Mouse (Mus musculus) heart, adult 8-10 months (tissue): Measurements from ENCODE around the gene Dclk1. TPM values are rescaled to one million over a fixed set of nuclear protein-coding genes. Genes with fewer than 3 reads are reported as not detected.

Experiments used
- DNase-seq: peaks from one replicate; pipeline ENCODE4 v3.0.0; 2022; ENCODE audit warnings: low spot score
- total RNA-seq, 4 experiments: library from RNA; stranded (reverse); gene quantifications; 2 replicates each; pipeline ENCODE4 v1.2.4; 2022

The Dclk1 gene
- total RNA-seq, 4 experiments from 2014 or later = 2.4 to 4.7 (median 3.6) TPM

DNA sequence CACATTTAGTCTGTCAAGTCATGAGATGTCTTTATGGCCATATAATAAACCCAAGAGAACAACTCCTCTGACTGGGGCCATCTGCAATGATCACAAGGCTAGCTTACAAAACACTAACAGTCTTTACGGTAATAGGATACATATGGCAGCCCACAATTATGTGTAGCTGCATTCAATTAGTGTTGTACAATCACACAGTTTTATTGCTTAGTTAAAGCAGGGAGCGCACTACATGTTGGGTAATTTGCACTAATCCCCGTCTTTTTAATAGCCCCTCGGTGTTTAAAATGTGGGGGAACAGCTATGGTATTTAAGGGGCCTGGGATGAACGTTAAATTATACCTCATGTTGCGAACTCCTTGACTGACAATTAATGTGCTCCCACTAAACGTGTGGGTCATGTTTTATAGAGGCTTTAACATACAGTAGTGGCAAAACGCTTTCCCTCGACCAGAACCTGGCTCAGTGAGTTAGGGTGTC, 254.3 kb downstream of the Dclk1 start:
- DNase-seq = no peak

DNA sequence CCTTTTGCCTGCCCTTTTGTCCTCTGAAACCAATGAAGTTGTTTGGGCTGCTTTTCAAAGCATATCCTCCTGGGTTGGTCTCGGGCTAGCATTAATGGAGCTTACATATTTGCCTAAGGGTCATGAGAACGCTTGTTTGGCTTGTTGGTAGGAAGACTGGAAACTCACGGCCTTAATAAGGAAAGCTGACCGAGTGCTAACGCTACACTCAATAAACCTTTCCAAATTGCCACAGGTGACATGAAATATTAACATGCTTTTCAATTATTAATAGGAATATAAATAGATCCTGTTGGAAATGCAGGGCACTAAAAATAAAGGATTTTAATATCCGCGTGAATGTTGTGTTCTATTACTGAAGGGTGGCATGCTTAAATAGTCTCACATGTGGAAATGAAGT, 257.1 kb downstream of the Dclk1 start:
- DNase-seq = no peak

- DNase-seq = no peak
Observed at GRCm38 (mm10) chr3:55510198-55510597, 268.0 kb downstream of the Dclk1 start.

GRCm38 (mm10) chr3:55511658-55512057, 269.5 kb downstream of the Dclk1 start:
- peak; percentile 31 for DNase-seq

GRCm38 (mm10) chr3:55515966-55516365, 273.8 kb downstream of the Dclk1 start:
- DNase-seq = no peak

DNA sequence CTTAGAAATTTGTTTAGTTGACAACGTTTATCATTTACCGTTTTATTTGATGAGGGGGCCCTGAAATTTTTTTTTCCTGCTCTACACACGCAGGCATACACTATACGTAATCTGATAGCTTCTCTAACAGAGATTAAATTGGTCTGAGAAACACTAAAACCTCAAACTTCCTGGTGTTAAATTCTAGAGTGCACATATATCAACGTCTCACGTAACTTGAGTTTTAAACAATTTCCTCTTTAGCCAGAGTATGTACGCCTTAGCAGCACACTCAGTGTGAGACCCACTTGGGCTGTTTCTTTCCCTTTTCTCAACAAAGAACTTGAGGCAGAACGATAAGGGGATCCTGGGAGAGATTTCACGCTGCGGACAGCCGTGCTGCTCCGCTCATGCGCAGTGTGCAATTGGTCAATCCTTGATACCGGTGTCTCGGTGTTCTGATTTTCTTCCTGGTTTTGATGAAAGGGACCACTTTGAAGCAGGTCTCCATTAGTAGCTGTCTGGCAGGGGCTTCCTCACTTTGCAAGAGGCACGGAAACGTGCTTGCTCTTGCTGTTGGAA, 275.4 kb downstream of the Dclk1 start:
- DNase-seq = no peak

DNA sequence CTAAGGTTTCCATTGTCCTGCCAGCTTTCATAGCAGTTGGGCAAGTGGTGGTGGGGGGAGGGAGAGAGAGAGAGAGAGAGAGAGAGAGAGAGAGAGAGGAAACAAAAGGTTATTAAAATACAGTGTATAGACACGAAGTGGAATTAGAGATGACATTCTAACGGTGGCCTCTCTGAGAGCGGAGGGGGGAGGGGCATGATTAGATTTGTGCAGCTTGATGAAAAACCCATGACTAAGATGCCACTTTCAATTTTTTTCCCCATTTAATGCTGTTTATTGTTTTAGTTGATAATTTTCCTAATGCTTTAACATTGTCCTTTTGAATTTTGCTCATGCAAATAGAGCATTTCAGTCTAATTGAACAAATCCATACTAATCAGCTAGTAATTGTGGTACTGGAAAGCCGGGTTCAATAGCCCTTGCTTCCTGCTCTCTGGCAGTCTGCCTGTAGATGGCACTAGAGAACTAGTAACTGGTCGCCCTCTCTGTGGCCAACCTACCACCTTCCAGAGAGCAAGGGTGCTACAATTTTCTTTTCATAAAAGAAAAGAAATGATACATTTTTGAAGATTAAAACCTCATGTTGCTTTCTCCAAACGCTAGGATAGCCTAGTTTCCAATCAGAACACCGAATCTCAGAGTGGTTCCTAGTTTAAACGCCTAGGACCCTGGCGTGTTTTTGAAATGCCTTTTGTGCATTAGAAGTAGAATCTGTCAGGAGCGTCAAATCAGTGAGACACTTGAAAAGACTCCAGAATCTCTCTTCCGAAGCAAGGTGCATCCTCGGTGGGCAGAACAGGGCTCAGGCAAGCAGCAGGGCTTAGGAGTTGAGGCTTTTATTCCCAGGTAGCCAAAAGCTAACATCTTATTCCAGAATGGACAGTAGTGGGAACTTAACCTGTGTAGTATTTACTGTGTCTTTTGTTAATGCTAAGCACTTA, 278.3 kb downstream of the Dclk1 start:
- DNase-seq = peak; percentile 61

DNA sequence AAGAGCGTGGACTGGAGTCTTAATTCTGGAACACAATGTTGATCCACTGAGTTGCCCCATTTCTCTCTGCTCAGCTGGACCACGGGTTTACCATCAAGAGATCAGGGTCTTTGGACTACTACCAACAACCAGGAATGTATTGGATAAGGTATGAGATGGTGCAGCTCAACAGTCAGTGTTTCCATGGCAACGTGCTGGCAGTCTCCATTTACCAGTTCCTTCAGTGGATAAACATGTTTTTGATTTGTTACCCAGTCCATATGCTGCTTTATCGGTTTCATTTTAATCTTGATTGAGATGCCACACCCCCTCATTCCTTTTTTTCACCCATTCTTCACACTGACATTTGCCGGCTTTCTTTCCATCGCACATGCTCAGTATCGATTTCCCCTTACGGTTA, 279.6 kb downstream of the Dclk1 start:
- DNase-seq = no peak

- no peak for DNase-seq
Observed at GRCm38 (mm10) chr3:55523224-55523623, 281.1 kb downstream of the Dclk1 start.

DNA sequence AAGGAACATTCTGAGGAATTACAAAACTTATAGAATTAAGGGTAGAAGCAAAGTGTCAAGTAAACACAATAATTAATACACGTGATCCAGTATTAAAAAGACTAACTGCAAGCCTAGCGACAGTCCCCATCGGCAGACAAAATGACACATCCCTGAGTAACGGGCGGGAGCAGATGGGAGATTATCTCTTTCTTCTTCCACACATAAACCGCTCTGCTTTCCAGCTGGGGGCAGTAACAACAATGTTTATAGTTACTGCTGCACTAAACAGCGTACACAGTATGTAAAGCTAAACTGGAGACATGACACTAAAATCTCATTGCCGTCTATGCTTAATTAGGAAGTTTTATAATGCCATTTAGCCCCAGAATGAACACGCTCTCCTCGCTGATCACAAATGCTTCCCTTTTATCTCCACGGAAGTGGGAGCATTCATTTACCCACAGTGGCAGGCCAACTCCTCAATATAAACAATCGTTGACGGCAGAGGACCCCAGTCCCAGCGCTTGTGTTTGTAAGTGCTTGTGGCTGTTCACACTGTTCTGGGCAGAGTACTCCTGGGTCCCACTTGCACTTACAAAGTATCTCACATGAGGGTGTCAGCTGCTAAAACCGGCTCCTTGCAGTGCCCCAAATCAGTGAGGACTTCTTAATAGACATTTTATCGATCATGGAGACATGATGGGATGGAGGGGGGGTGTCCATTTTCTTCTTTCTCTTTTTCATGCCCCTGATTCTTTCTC, 281.7 kb downstream of the Dclk1 start:
- DNase-seq = no peak

DNA sequence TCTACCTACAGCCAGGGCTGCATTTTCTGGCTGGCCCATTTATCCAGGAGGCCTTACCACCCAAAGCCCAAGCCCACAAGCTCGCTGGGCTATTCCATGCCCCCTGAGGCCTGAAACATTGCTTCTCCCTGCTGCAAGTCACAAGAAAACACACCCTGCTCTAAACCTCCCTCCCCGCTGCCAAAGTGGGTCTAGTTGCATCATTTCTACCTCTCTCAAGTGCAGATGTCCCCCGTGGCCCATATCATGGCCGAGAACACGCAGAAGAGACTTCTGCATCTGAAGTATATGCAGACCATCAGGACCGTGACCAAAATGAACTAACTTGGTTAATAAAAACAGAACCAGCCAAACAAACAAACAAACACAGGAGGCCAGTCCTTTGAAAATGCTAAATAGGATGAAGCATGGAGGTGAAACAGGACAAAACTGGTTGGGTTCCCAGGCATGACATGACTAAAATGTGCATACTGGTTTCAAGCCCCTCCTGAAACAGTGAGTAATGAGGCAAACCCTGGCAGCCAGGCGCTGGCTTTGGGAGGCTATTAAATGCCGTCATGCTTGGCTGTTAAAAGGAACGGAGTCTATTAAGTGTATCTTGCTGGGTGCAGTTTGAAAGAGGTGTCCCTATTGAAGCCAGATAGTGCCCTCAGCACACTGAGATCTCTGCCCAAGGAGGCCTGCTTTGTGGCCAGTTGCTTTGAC, 282.5 kb downstream of the Dclk1 start:
- DNase-seq = no peak

DNA sequence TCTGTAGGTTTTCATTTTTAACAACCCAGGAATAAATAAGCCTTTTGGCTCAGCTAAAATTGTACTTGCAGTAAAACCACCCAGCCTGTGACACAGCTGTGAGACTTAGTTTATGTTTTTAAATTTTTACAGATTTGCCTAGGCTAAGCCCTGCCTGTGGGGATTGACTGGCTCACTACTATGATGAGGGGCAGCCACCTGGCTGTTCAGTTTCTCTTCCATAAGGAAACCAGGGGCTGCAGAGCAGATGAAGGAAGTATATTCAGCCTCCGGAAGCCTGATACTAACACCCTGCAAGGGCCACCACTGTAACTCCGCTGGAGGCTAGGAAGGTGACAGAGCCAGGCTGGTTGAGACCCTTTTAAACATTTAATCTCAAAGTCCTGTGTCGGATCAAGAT, 284.3 kb downstream of the Dclk1 start:
- no peak for DNase-seq

DNA sequence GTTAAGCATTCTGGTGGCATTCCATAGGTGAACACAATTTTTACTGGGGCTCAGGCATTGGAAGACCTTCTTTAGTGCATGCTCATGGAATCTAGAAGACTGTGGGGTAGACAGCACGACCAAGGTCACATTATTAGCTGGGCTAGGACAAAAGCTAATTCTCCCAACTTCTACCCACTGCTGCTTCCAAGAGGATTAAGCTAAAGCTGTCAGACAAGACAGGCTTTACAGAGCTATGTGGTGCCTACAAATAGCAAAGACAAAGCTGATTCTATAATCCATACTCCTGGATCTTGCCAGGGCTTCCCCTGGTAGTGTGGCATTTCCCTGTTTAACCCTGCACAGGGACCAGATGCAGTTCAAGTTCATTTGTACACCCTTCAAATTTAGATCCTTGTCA, 285.4 kb downstream of the Dclk1 start:
- no peak for DNase-seq

GRCm38 (mm10) chr3:55528012-55528411, 285.8 kb downstream of the Dclk1 start:
- DNase-seq = no peak

DNA sequence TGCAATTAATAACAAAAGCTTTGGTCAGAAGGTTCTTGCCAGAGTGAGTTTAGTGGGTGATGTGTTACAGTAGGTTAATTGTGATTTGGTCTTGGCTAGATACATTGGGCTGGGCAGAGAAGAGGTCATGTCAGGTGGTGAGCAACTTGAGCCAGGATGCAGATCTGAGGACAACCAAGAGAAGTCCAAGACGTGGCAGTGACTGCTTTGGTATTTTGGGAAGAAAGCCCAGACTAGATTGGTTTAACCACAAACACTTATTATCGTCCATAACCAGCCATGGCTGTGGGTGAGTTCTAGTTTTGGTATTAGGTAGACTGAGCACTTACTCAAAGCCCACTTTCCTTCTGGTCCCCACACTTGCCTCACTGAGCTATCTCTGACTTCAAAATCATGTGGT, 287.2 kb downstream of the Dclk1 start:
- DNase-seq = no peak

DNA sequence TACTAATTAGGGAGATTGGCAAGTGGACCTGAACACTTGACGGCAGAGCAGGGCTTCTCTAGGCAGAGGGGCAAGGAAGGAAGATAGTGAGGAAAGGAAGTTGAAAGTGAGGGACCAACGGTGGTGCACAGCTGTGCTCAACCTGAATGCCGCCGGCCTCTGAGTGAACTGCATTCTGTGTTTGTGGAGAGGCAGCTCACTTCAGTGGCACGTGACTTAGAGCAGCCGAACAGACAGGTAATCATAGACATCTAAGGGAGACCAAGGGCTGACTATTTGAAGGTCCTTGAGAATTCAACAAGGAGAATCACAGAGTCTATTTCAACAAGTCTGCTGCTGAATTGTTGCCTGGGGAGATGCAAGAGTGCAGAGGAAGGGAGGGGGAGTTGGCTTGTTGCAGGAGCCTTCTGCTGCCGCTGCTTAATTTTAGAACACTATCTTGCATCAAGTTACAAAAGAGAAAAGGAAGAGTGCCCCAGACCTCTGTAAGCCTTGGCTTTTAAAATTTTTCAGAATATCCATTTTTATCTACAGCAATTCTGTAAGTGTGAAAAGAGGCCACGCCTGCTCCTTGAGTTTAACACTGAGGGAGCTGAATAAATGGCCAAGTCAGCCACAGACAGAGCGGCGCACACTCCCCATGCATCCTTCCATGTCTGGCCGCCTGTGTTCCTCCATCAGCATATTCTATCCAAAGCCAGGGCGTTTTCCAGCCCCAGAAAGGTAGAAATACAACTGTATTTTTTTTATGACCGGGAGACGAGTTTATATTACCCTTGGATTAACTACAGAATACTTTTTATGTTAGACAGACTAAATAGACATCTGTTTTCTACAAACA, 289.3 kb downstream of the Dclk1 start:
- DNase-seq = no peak

GRCm38 (mm10) chr3:55532175-55532973, 290.2 kb downstream of the Dclk1 start:
- no peak for DNase-seq

DNA sequence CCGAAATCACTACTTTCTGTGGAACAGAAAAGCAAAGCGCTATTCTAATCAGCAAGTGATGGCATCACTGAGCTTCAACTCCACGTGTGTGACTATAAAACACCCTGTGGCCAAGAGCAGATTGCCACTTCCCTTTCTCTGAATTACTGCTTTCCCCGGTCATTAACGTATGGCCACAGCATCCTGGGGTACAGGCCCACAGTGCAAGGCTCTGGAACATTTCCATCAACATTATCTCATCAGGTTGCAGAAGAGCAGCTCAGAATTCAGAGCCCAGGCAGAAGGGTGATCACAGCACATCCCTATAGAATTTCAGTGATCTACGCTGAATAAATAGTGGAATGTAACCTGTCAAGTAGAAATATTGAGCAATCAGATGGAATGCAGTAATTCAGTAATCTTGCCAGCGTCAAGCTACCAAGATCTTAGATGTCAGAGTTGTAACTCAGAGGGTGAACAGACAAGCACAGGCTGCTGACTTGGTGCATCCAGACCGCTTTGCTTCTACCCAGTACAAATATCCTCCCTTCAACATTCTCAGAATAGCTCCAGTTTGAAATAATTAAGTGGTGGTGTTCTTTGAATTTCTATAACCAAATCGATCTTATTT, 293.5 kb downstream of the Dclk1 start:
- no peak for DNase-seq

DNA sequence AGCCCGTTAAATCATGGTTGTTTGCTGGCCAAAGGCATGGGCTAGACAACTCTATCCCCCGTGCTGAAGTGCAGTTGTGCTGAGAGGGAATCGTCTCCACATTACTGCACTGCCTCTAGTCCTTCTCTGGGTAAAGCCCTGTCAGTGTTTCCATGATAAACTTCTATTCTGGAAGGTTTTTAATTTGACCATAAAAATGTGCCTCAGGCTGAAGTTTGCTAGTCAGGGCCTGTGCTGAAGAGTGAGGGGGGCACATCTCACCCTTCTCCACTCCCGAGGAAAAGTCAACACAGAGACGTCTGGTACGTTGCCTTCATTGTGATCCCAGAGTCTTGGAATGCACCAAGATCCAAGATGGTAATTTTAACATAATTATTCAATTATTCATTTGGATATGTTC, 294.7 kb downstream of the Dclk1 start:
- DNase-seq = no peak

GRCm38 (mm10) chr3:55537714-55538113, 295.6 kb downstream of the Dclk1 start:
- DNase-seq = no peak
